Mouse (Mus musculus) brain, embryonic 14.5 days (tissue): Measurements from ENCODE around the gene Hnrnpm. TPM values are rescaled to one million over a fixed set of nuclear protein-coding genes. Genes with fewer than 3 reads are reported as not detected.

Experiments
- DNase-seq: peaks from one replicate; pipeline ENCODE4 v3.0.0-alpha.2; 2011; ENCODE audit warnings: low read depth
- CTCF ChIP-seq: fragments of 200-500 bp; IDR thresholded peaks from 2 replicates; pipeline ENCODE4 v1.5.1; 2012; ENCODE audit warnings: inconsistent platforms, mild to moderate bottlenecking, moderate library complexity, borderline replicate concordance; ENCODE audit not compliant: insufficient read depth, insufficient read length; ENCODE audit errors: extremely low read depth
- POLR2A ChIP-seq: fragments of 200-500 bp; IDR thresholded peaks from 2 replicates; pipeline ENCODE4 v1.6.1; 2012; ENCODE audit warnings: mild to moderate bottlenecking, inconsistent platforms, borderline replicate concordance; ENCODE audit not compliant: poor library complexity, insufficient read depth, insufficient read length, severe bottlenecking; ENCODE audit errors: extremely low read depth
- polyA plus RNA-seq: library from polyadenylated mRNA; depleted of rRNA; stranded (reverse); fragments of >200 nt; gene quantifications from 2 replicates; pipeline ENCODE4 v1.2.3, GENCODE M21; 2012

Hnrnpm gene
- polyA plus RNA-seq, 1 experiment: 243 TPM

GRCm38 (mm10) chr17:33666813-33667212, 19.8 kb downstream of the Hnrnpm start:
- DNase-seq: no peak
- TF ChIP-seq CTCF (no peak), POLR2A (no peak)

- no peak for DNase-seq
- TF ChIP-seq POLR2A (no peak), CTCF (no peak)
Measured at GRCm38 (mm10) chr17:33649781-33650475, 36.7 kb downstream of the Hnrnpm start.

GRCm38 (mm10) chr17:33645073-33645472, 41.6 kb downstream of the Hnrnpm start:
- peak; percentile 4 for DNase-seq
- TF ChIP-seq CTCF: no peak
- TF ChIP-seq POLR2A: no peak

- no peak for DNase-seq
- TF ChIP-seq POLR2A (no peak), CTCF (no peak)
Measured at GRCm38 (mm10) chr17:33644068-33644467, 42.6 kb downstream of the Hnrnpm start.

GRCm38 (mm10) chr17:33639743-33640142, 46.9 kb downstream of the Hnrnpm start:
- DNase-seq: no peak
- TF ChIP-seq CTCF (no peak), POLR2A (no peak)

GRCm38 (mm10) chr17:33637516-33638276, 49.0 kb downstream of the Hnrnpm start, which contains the start of gene Pram1:
Gene Pram1 (plus strand): TSS chr17:33638056.
- no peak for TF ChIP-seq CTCF
- no peak for TF ChIP-seq POLR2A

GRCm38 (mm10) chr17:33637038-33637437, 49.6 kb downstream of the Hnrnpm start:
- TF ChIP-seq CTCF (no peak), POLR2A (no peak)
- no peak for DNase-seq

More at GRCm38 (mm10) chr17:33637516-33638276, 49.0 kb downstream of the Hnrnpm start, which contains the start of gene Pram1:
- no peak for DNase-seq

- TF ChIP-seq CTCF: no peak
- no peak for TF ChIP-seq POLR2A
- peak; percentile 36 for DNase-seq
Measured at GRCm38 (mm10) chr17:33631796-33632195, 54.9 kb downstream of the Hnrnpm start.

GRCm38 (mm10) chr17:33631236-33631635, 55.4 kb downstream of the Hnrnpm start:
- TF ChIP-seq CTCF (no peak), POLR2A (no peak)
- DNase-seq: no peak

GRCm38 (mm10) chr17:33630171-33630895, 56.3 kb downstream of the Hnrnpm start:
- TF ChIP-seq POLR2A (no peak), CTCF (no peak)
- peak; percentile 14 for DNase-seq

GRCm38 (mm10) chr17:33629487-33630125, 57.1 kb downstream of the Hnrnpm start:
- DNase-seq: no peak
- TF ChIP-seq CTCF: no peak
- no peak for TF ChIP-seq POLR2A
